Mouse (Mus musculus): ENCODE measurements at regions not wholly inside any gene's neighbourhood (a gene's known extent, or its start where the extent isn't known, plus 50 kb on each side); places are given as distances from the start of the nearest gene placed in this dataset.

DNA sequence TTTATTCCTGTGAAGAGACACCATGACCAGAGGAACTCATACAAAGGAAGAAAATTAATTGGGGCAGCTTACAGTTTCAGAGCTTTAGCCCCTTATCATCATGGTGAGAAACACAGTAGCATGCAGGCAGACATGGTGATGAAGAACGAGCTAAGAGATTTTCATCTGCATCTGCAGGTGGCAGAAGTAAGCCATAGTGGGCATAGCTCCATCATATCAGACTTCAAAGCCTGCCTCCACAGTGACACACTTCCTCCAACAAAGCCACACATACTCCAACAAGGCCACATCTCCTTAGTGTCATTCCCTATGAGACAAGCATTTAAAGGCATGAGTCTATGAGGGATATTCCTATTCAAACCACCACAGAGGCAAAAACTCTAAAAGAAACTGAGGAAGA lies 800.7 kb upstream of the Pcdh9 start:
- DNase-seq (ENCODE audit: low read depth, low spot score), result peak; percentile 56

DNA sequence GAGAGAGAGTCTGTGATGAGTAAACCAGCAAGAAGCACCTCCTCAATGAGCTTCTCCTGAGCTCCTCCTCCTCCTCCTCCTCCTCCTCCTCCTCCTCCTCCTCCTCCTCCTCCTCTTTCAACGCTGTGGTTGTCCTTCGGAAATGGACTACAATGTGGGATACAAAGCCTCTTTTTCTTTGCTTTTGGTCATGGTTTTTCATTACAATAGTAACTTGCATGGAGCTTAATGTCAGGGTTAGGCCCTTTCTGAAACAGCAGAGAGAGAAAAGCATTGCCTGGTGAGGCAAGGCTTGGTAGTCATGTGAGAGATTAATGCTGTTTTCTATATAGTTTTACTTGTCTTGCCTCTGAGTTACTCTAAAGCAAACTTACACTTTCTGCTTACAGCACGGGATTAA lies 787.2 kb upstream of the Pcdh9 start:
- DNase-seq (ENCODE audit: low read depth, low spot score), result no peak

DNA sequence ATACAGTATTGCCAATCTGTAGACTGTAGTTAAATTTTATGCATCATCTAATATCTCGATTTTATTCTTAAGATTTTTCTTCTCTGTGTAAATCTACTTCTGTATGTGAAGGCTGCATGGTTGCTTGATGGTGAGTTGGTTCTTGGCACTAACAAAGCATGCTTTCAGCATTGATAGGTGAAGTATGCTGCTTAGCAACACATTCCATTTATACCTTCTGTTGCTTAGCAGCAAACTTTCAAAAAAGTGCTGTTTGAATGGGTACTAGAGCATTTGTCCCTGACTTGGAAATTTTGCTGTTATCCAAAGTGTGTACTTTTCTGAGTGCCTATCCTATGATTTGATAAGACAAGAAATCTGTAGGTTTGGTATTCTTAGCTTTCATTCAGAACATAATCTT lies 763.1 kb upstream of the Pcdh9 start:
- DNase-seq (ENCODE audit: low read depth, low spot score), result no peak

DNA sequence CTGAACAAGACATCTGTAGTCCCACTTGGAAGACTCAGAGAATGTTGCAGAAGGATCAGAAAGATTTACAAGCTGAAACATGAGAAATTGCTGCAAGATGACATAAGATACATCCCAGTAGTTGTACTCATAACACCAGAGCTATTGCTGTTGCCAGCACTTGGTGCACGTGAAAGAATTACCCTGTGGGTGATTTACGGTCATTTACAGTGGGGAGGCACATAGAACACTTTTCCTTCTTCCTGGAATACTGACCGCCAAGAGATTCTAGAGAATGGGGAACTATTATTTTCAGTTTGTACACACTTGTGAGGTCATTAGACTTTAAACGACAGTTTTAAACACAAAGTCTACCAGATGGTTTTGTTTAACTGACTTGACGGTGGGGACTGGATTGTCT lies 724.5 kb upstream of the Pcdh9 start:
- DNase-seq (ENCODE audit: low read depth, low spot score), result no peak
